Mouse (Mus musculus): ENCODE measurements around the gene Mymx. TPM values are rescaled to one million over a fixed set of nuclear protein-coding genes. Genes with fewer than 3 reads are reported as not detected.

Gene Mymx
- 6.4 and 7.1 TPM in 2 replicates for polyA plus RNA-seq (2012; rRNA removed)

GRCm38 (mm10) chr17:45601877-45602304 is at the start of gene Mymx:
Gene Mymx (minus strand): TSS chr17:45602102.
- no peaks in the 10 kb centered on the region for H3K36me3 ChIP-seq (ENCODE audit: control insufficient read depth, insufficient read depth, low read length)
- no peak within 1 kb of the TSS for H3K4me3 ChIP-seq (ENCODE audit: insufficient read depth, low read depth, low read length)
- H3K27me3 ChIP-seq (replicated peaks; ENCODE audit: control insufficient read depth, insufficient read depth, low read length) = no peaks in the 10 kb centered on the region
- TF ChIP-seq POLR2A (IDR thresholded peaks at IDR 0.05; ENCODE audit: low read depth, low read length) (no peak), CTCF (conservative IDR thresholded peaks at IDR 0.05; ENCODE audit: insufficient read depth, insufficient read length, low read depth, low read length) (no peak)
- H3K4me1 ChIP-seq (ENCODE audit: control insufficient read depth, insufficient read depth, low read length) = peaks cover 4% of the 10 kb centered on the region
- DNase-seq = peak; percentile 76
- H3K27ac ChIP-seq (ENCODE audit: insufficient read depth, low read depth, low read length) = peak within 1 kb of the TSS; percentile 39
- WGBS = 53% methylated on average over 6 of the region's 6 CpGs

DNA sequence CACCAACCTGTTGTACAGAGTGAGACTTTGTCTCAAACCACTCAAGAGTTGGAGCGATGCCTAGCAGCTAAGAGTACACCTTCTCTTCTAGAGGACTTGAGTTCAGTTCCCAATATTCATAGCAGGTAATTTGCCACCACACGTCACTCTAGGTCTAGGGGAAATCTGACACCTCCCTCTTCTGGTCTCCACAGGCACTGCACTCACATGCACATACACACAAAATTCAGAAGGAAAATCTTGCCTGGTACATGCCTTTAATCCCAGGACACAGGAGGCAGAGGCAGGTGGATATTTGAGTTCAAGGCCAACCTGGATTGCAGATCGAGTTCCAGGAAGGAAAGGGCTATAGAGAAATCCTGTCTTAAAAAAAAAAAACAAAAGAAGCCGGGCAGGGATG is 42.3 kb upstream of the Mymx start:
- WGBS = 95% methylated on average over 4 of the region's 4 CpGs
- Histone ChIP-seq H3K27ac (ENCODE audit: insufficient read depth, low read depth, low read length) (no peak overlapping the region), H3K4me1 (ENCODE audit: control insufficient read depth, insufficient read depth, low read length) (no peaks in the 10 kb centered on the region), H3K27me3 (replicated peaks; ENCODE audit: control insufficient read depth, insufficient read depth, low read length) (no peaks in the 10 kb centered on the region), H3K36me3 (ENCODE audit: control insufficient read depth, insufficient read depth, low read length) (no peaks in the 10 kb centered on the region), H3K4me3 (ENCODE audit: insufficient read depth, low read depth, low read length) (no peak overlapping the region)
- DNase-seq = no peak
- no peak for TF ChIP-seq POLR2A (IDR thresholded peaks at IDR 0.05; ENCODE audit: low read depth, low read length)
- no peak for TF ChIP-seq CTCF (conservative IDR thresholded peaks at IDR 0.05; ENCODE audit: insufficient read depth, insufficient read length, low read depth, low read length)

GRCm38 (mm10) chr17:45642701-45643100 is 40.8 kb upstream of the Mymx start:
- peak; percentile 71 for TF ChIP-seq CTCF (conservative IDR thresholded peaks at IDR 0.05; ENCODE audit: insufficient read depth, insufficient read length, low read depth, low read length)
- no peak for TF ChIP-seq POLR2A (IDR thresholded peaks at IDR 0.05; ENCODE audit: low read depth, low read length)
- WGBS = 16% methylated on average over 12 of the region's 12 CpGs
- no peaks in the 10 kb centered on the region for H3K27me3 ChIP-seq (replicated peaks; ENCODE audit: control insufficient read depth, insufficient read depth, low read length)
- H3K27ac ChIP-seq (ENCODE audit: insufficient read depth, low read depth, low read length) = no peak overlapping the region
- H3K4me1 ChIP-seq (ENCODE audit: control insufficient read depth, insufficient read depth, low read length) = no peaks in the 10 kb centered on the region
- no peak overlapping the region for H3K4me3 ChIP-seq (ENCODE audit: insufficient read depth, low read depth, low read length)
- DNase-seq = peak; percentile 63
- no peaks in the 10 kb centered on the region for H3K36me3 ChIP-seq (ENCODE audit: control insufficient read depth, insufficient read depth, low read length)

- H3K27ac ChIP-seq (ENCODE audit: insufficient read depth, low read depth, low read length) = no peak overlapping the region
- H3K4me3 ChIP-seq (ENCODE audit: insufficient read depth, low read depth, low read length) = no peak overlapping the region
- no peak for DNase-seq
- WGBS = 93% methylated on average over 8 of the region's 8 CpGs
- TF ChIP-seq CTCF (conservative IDR thresholded peaks at IDR 0.05; ENCODE audit: insufficient read depth, insufficient read length, low read depth, low read length) (no peak), POLR2A (IDR thresholded peaks at IDR 0.05; ENCODE audit: low read depth, low read length) (no peak)
- H3K36me3 ChIP-seq (ENCODE audit: control insufficient read depth, insufficient read depth, low read length) = no peaks in the 10 kb centered on the region
- no peaks in the 10 kb centered on the region for H3K4me1 ChIP-seq (ENCODE audit: control insufficient read depth, insufficient read depth, low read length)
- no peaks in the 10 kb centered on the region for H3K27me3 ChIP-seq (replicated peaks; ENCODE audit: control insufficient read depth, insufficient read depth, low read length)
Observed at GRCm38 (mm10) chr17:45641981-45642380, 40.1 kb upstream of the Mymx start.

DNA sequence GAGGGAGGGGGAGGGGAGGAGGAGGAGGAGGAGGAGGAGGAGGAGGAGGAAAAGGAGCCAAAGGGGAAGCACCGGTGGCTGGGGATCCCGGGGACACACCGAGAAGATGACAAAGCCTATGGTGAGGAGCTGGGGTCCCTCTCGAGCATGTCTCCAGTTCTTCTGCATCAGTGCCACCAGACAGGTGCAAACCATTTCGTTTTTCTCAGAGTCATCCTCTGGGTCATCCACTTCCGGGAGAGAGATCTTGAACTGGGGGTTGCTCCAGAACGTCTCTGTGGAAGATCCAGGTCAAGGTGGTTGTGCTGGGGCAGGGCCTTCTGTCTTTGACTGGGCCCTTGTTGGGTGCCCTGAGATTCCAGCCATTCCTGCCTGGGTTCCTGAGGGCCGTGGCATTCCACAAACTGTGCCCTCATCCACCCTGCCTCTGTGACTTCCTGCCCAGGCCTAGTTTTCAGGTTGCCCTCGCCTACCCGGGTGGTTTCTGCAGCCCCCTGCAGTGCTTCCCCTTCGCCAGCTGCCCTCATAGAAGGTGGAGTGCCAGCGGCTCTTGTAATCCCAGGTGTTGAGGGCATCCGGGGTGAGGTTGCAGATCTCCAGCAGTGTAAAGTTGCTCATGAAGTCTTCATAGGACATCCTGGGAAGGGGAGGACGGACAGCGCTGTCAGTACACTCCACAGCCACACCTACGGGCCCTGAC is 36.8 kb upstream of the Mymx start:
- H3K27ac ChIP-seq (ENCODE audit: insufficient read depth, low read depth, low read length) = no peak overlapping the region
- TF ChIP-seq POLR2A (IDR thresholded peaks at IDR 0.05; ENCODE audit: low read depth, low read length) (no peak), CTCF (conservative IDR thresholded peaks at IDR 0.05; ENCODE audit: insufficient read depth, insufficient read length, low read depth, low read length) (no peak)
- H3K27me3 ChIP-seq (replicated peaks; ENCODE audit: control insufficient read depth, insufficient read depth, low read length) = no peaks in the 10 kb centered on the region
- no peak overlapping the region for H3K4me3 ChIP-seq (ENCODE audit: insufficient read depth, low read depth, low read length)
- no peaks in the 10 kb centered on the region for H3K4me1 ChIP-seq (ENCODE audit: control insufficient read depth, insufficient read depth, low read length)
- no peak for DNase-seq
- H3K36me3 ChIP-seq (ENCODE audit: control insufficient read depth, insufficient read depth, low read length) = no peaks in the 10 kb centered on the region
- WGBS = 75% methylated on average over 16 of the region's 16 CpGs

DNA sequence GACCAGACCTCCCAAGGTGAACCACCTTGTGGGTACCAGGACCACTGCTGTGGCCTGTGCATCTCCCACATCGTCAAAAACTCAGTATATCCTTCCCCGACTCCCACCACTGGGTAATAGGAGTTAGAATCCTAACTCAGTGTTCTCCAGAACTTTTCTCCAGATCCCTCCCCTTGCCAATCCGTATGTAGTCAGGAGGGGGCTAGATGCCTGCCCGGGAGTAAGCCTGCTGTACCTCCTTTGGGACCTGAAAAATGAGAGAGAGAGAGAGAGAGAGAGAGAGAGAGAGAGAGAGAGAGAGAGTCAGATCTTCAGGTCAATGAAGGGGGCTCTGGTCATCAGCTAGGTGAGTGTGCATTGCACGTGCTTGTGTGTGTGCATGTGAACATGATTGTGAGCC is 32.1 kb upstream of the Mymx start:
- Histone ChIP-seq H3K36me3 (ENCODE audit: control insufficient read depth, insufficient read depth, low read length) (no peaks in the 10 kb centered on the region), H3K4me1 (ENCODE audit: control insufficient read depth, insufficient read depth, low read length) (no peaks in the 10 kb centered on the region), H3K27me3 (replicated peaks; ENCODE audit: control insufficient read depth, insufficient read depth, low read length) (no peaks in the 10 kb centered on the region), H3K4me3 (ENCODE audit: insufficient read depth, low read depth, low read length) (no peak overlapping the region), H3K27ac (ENCODE audit: insufficient read depth, low read depth, low read length) (no peak overlapping the region)
- WGBS = 84% methylated on average over 5 of the region's 5 CpGs
- DNase-seq = no peak
- TF ChIP-seq POLR2A (IDR thresholded peaks at IDR 0.05; ENCODE audit: low read depth, low read length) = no peak
- TF ChIP-seq CTCF (conservative IDR thresholded peaks at IDR 0.05; ENCODE audit: insufficient read depth, insufficient read length, low read depth, low read length) = no peak

DNA sequence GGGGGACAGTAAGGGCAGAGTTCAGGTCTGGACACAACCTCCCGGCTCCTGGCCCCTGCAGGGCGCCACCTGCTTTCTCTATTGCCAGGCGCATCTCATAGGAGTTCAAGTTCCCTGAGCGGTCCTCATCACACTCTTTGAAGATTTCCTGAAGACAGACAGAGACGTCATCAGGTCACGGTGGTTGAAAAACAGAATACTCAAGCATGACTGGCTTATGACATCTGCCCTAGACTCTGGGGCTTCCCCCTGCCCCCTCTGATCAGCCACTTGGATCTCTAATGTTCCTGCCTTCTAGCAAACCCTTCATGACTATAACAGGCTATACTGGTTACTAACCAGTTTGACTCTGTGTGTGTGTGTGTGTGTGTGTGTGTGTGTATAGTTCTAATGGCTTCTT is 30.0 kb upstream of the Mymx start:
- H3K4me1 ChIP-seq (ENCODE audit: control insufficient read depth, insufficient read depth, low read length) = no peaks in the 10 kb centered on the region
- no peak overlapping the region for H3K27ac ChIP-seq (ENCODE audit: insufficient read depth, low read depth, low read length)
- no peak for DNase-seq
- no peaks in the 10 kb centered on the region for H3K27me3 ChIP-seq (replicated peaks; ENCODE audit: control insufficient read depth, insufficient read depth, low read length)
- WGBS = 75% methylated on average over 6 of the region's 6 CpGs
- no peak overlapping the region for H3K4me3 ChIP-seq (ENCODE audit: insufficient read depth, low read depth, low read length)
- H3K36me3 ChIP-seq (ENCODE audit: control insufficient read depth, insufficient read depth, low read length) = no peaks in the 10 kb centered on the region
- TF ChIP-seq POLR2A (IDR thresholded peaks at IDR 0.05; ENCODE audit: low read depth, low read length) (no peak), CTCF (conservative IDR thresholded peaks at IDR 0.05; ENCODE audit: insufficient read depth, insufficient read length, low read depth, low read length) (no peak)
